Mouse (Mus musculus): ENCODE measurements around the gene Drg2.

The Drg2 gene

GRCm38 (mm10) chr11:60470743-60471142 is 16.4 kb downstream of the Drg2 start:
- no peak for DNase-seq

- no peak for DNase-seq
Measured at GRCm38 (mm10) chr11:60474534-60474933, 20.1 kb downstream of the Drg2 start.

GRCm38 (mm10) chr11:60475668-60476362 is 21.4 kb downstream of the Drg2 start:
- no peak for DNase-seq

- DNase-seq: peak; percentile 29
Measured at GRCm38 (mm10) chr11:60478121-60478520, 23.7 kb downstream of the Drg2 start.

DNA sequence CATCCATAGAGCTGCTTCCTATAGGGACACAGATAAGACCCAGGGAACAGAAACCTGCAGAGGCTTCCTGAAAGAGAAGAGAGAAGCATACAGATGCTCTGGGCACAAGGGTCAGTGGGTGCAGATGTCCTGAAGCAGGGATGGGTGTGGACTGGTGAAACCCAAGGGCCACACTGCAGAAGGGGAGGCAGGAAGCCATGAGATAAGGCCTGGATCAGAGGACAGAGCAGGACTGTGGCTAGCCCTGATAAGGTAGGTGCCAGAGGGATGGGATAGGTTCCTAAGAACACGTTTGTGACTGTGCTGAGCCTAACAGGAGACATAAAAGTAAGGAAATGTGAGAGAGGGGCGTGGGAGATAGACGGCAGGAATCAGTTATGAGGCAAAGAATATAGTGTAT is 31.9 kb downstream of the Drg2 start:
- DNase-seq: no peak

- DNase-seq: no peak
Measured at GRCm38 (mm10) chr11:60492726-60493125, 38.3 kb downstream of the Drg2 start.

DNA sequence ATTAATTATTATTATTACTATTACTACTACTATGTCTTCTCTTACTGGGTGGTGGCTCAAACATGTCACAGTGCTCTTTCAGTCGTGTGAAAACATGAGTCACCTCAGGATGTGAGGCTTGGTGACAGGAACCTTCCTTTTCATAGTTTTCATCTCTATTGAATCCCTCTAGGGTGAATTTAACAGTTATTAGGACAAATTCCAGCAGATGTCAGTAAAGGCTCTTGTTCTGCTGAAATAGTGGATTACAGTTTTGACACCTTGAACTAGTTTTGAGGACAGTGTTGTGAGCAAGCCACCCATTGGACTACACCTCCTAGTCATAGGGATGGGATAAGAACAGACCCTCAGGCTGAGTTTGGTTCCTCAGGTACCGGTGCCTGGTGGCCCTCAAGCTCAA is 41.3 kb downstream of the Drg2 start:
- DNase-seq: no peak

DNA sequence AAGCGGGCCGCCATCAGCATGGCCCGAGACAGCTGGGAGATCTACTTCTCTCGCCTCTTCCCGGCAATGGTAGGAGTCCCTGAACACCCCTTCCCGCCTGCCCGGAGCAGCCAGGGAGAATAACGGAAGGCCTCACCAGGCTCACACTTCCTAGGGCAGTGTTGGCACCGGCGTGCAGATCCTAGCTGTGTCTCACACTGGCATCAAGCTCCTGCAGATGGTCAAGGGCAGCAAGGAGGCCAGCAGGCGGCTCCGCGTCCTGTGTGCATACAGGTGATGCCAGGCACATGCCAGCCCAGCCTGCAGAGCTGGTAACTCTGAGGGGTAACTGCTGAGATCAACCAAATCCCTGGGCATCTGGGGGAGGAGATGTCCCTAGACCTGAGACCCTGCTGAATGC is 52.9 kb downstream of the Drg2 start:
- DNase-seq: no peak

DNA sequence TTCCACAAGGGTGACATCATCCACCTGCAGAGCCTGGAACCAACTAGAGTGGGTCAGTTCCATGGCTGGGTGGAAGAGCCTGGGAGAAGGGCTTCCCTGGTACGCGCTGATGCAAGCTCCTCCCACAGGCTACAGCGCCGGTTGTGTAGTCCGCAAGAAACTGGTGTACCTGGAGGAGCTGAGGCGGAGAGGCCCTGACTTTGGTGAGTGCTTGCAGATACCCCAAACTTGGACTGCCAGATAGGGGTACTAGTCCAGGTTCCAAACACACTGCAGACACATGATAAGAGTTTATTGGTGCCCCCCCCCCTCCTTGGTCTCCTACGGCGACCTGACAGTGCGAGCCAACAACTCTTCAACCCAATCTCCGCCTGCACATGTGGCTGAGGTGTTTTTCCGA is 54.6 kb downstream of the Drg2 start:
- DNase-seq: peak; percentile 29

DNA sequence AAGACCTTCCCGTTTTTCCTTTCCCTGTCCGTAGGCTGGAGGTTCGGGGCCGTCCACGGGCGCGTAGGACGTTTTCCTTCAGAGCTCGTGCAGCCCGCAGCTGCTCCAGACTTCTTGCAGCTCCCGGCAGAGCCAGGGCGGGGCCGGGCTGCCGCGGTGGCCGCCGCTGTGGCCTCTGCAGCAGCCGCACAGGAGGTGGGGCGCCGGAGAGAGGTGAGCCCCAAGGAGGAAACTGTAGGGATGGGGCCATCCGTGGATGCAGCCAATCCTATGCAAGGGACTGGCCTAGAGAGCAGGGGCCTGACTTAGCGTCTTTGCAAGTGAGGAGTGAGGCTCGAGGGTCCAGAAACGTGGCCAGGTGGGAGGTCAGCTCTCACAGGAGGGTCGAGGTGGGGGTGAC is 55.1 kb downstream of the Drg2 start:
- DNase-seq: peak; percentile 62

DNA sequence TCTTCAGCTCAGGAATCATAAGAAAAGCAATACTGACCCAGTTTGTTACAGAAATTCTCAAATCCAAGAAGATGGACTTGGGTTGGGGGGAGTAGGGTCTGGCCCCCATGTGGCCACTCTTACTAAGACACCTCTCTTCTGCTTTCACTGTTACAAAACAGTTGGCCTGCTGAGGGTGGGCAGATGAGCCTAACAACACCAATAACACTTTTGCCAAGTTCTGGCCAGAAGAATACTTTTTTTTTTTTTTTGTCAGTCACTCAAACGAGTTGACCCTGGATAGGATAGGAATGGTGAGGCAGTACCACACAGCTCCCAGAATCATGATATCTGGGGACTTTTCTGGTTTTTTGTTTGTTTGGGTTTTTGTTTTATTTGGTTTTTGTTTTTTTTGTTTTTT is 57.5 kb downstream of the Drg2 start:
- DNase-seq: no peak

GRCm38 (mm10) chr11:60512520-60512919 is 58.1 kb downstream of the Drg2 start:
- no peak for DNase-seq

DNA sequence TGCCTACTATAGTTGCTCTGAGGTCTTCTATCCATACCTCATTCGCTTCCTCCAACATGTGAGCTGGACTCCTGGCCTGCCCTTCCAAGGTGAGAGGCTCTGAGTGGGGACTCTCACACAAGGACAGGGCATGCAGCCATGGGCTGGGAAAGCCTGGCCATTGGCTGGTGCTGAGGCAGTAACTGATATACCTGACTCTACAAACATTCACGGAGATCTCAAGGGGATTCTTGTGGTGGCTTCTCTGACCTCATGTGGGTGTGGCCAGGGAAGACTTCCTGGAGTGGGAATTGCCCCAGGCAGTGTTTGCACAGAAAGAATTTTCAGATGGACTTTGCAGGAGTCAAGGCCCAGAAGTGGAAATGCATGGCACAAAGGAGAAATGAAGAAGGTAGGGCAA is 60.5 kb downstream of the Drg2 start:
- DNase-seq: no peak

- no peak for DNase-seq
Measured at GRCm38 (mm10) chr11:60518305-60518704, 63.9 kb downstream of the Drg2 start.
